Mouse (Mus musculus) macrophage (primary cell): ENCODE data around the gene Grid2. TPM values are rescaled to one million over a fixed set of nuclear protein-coding genes. Genes with fewer than 3 reads are reported as not detected.

ENCODE experiments used
- H3K27ac ChIP-seq: fragments of 350-480 bp; formaldehyde crosslinking; 2 replicates; pipeline ENCODE4 v1.9.0; 2021
- H3K36me3 ChIP-seq: fragments of 350-480 bp; formaldehyde crosslinking; 2 replicates; pipeline ENCODE4 v1.9.0; 2021; ENCODE audit errors: inconsistent target
- H3K4me3 ChIP-seq: fragments of 350-480 bp; formaldehyde crosslinking; 2 replicates; pipeline ENCODE4 v1.9.0; 2021; ENCODE audit errors: inconsistent target
- H3K79me2 ChIP-seq: fragments of 350-480 bp; formaldehyde crosslinking; 2 replicates; pipeline ENCODE4 v1.9.0; 2021; ENCODE audit errors: inconsistent target
- WGBS: methylation state at CpG from one replicate; pipeline ENCODE4 v1.1.7; 2026; ENCODE audit warnings: inconsistent platforms; ENCODE audit not compliant: missing documents; 5-methylcytosine and 5-hydroxymethylcytosine counted together
- polyA plus RNA-seq: library from polyadenylated mRNA; stranded (reverse); fragments of 250-400 nt; gene quantifications from 3 replicates; pipeline ENCODE4 v1.2.4, GENCODE M21; 2018; ENCODE audit warnings: inconsistent platforms

Gene Grid2
- polyA plus RNA-seq, 1 experiment from 2014 or later, result not detected

GRCm38 (mm10) chr6:64063858-64064257 lies 808.2 kb downstream of the Grid2 start:
- Histone ChIP-seq H3K4me3 (no peak overlapping the region), H3K36me3 (no peaks in the 10 kb centered on the region), H3K27ac (no peak overlapping the region), H3K79me2 (no peaks in the 10 kb centered on the region)
- 83% methylated on average over 7 of the region's 7 CpGs for WGBS

- Histone ChIP-seq H3K4me3 (no peak overlapping the region), H3K79me2 (no peaks in the 10 kb centered on the region), H3K27ac (no peak overlapping the region), H3K36me3 (no peaks in the 10 kb centered on the region)
- 90% methylated on average over 2 of the region's 2 CpGs for WGBS
Measured at GRCm38 (mm10) chr6:64064704-64065103, 809.0 kb downstream of the Grid2 start.

GRCm38 (mm10) chr6:64073406-64073805 lies 817.7 kb downstream of the Grid2 start:
- no peaks in the 10 kb centered on the region for H3K79me2 ChIP-seq
- H3K36me3 ChIP-seq, result no peaks in the 10 kb centered on the region
- WGBS, result 55% methylated on average over 2 of the region's 2 CpGs
- H3K27ac ChIP-seq, result no peak overlapping the region
- no peak overlapping the region for H3K4me3 ChIP-seq

GRCm38 (mm10) chr6:64077911-64078310 lies 822.2 kb downstream of the Grid2 start:
- no peak overlapping the region for H3K4me3 ChIP-seq
- H3K36me3 ChIP-seq, result no peaks in the 10 kb centered on the region
- 100% methylated on average over 1 of the region's 1 CpGs for WGBS

GRCm38 (mm10) chr6:64098662-64099061 lies 843.0 kb downstream of the Grid2 start:
- Histone ChIP-seq H3K4me3 (no peak overlapping the region), H3K27ac (no peak overlapping the region), H3K79me2 (no peaks in the 10 kb centered on the region), H3K36me3 (no peaks in the 10 kb centered on the region)
- WGBS, result 86% methylated on average over 10 of the region's 10 CpGs

More at GRCm38 (mm10) chr6:64077911-64078310, 822.2 kb downstream of the Grid2 start:
- H3K79me2 ChIP-seq, result no peaks in the 10 kb centered on the region
- no peak overlapping the region for H3K27ac ChIP-seq

GRCm38 (mm10) chr6:64114594-64114993 lies 858.9 kb downstream of the Grid2 start:
- no peak overlapping the region for H3K27ac ChIP-seq
- H3K79me2 ChIP-seq, result no peaks in the 10 kb centered on the region
- 91% methylated on average over 2 of the region's 2 CpGs for WGBS
- no peak overlapping the region for H3K4me3 ChIP-seq
- H3K36me3 ChIP-seq, result no peaks in the 10 kb centered on the region

GRCm38 (mm10) chr6:64136275-64136674 lies 880.6 kb downstream of the Grid2 start:
- H3K27ac ChIP-seq, result no peak overlapping the region
- no peak overlapping the region for H3K4me3 ChIP-seq
- WGBS, result 92% methylated on average over 9 of the region's 9 CpGs
- H3K79me2 ChIP-seq, result no peaks in the 10 kb centered on the region
- H3K36me3 ChIP-seq, result no peaks in the 10 kb centered on the region

- WGBS, result 88% methylated on average over 4 of the region's 7 CpGs
- H3K27ac ChIP-seq, result no peak overlapping the region
- H3K4me3 ChIP-seq, result no peak overlapping the region
- H3K79me2 ChIP-seq, result no peaks in the 10 kb centered on the region
- H3K36me3 ChIP-seq, result no peaks in the 10 kb centered on the region
Measured at GRCm38 (mm10) chr6:64148613-64149012, 892.9 kb downstream of the Grid2 start.

- no peaks in the 10 kb centered on the region for H3K36me3 ChIP-seq
- WGBS, result 100% methylated on average over 1 of the region's 1 CpGs
- H3K4me3 ChIP-seq, result no peak overlapping the region
- no peaks in the 10 kb centered on the region for H3K79me2 ChIP-seq
- no peak overlapping the region for H3K27ac ChIP-seq
Measured at GRCm38 (mm10) chr6:64174995-64175612, 919.4 kb downstream of the Grid2 start.

GRCm38 (mm10) chr6:64193646-64194045 lies 938.0 kb downstream of the Grid2 start:
- Histone ChIP-seq H3K36me3 (no peaks in the 10 kb centered on the region), H3K4me3 (no peak overlapping the region), H3K27ac (no peak overlapping the region), H3K79me2 (no peaks in the 10 kb centered on the region)
- WGBS, result 90% methylated on average over 1 of the region's 1 CpGs

GRCm38 (mm10) chr6:64202396-64203122 lies 946.9 kb downstream of the Grid2 start:
- no peak overlapping the region for H3K27ac ChIP-seq
- WGBS, result 55% methylated on average over 8 of the region's 8 CpGs
- no peaks in the 10 kb centered on the region for H3K79me2 ChIP-seq
- no peak overlapping the region for H3K4me3 ChIP-seq
- no peaks in the 10 kb centered on the region for H3K36me3 ChIP-seq

GRCm38 (mm10) chr6:64236351-64236750 lies 980.7 kb downstream of the Grid2 start:
- WGBS, result 58% methylated on average over 2 of the region's 3 CpGs
- no peak overlapping the region for H3K4me3 ChIP-seq
- no peaks in the 10 kb centered on the region for H3K36me3 ChIP-seq
- no peak overlapping the region for H3K27ac ChIP-seq
- no peaks in the 10 kb centered on the region for H3K79me2 ChIP-seq

GRCm38 (mm10) chr6:64240526-64240925 lies 984.9 kb downstream of the Grid2 start:
- Histone ChIP-seq H3K27ac (no peak overlapping the region), H3K36me3 (no peaks in the 10 kb centered on the region), H3K79me2 (no peaks in the 10 kb centered on the region), H3K4me3 (no peak overlapping the region)
- 62% methylated on average over 1 of the region's 1 CpGs for WGBS

GRCm38 (mm10) chr6:64245951-64246350 lies 990.3 kb downstream of the Grid2 start:
- H3K27ac ChIP-seq, result no peak overlapping the region
- 78% methylated on average over 1 of the region's 1 CpGs for WGBS
- H3K79me2 ChIP-seq, result no peaks in the 10 kb centered on the region
- no peak overlapping the region for H3K4me3 ChIP-seq
- no peaks in the 10 kb centered on the region for H3K36me3 ChIP-seq

GRCm38 (mm10) chr6:64251041-64251440 lies 995.4 kb downstream of the Grid2 start:
- H3K36me3 ChIP-seq, result no peaks in the 10 kb centered on the region
- no peak overlapping the region for H3K4me3 ChIP-seq
- WGBS, result 80% methylated on average over 1 of the region's 1 CpGs
- H3K79me2 ChIP-seq, result no peaks in the 10 kb centered on the region
- H3K27ac ChIP-seq, result no peak overlapping the region
